Mouse (Mus musculus) olfactory bulb, adult 2 months (tissue): ENCODE data around the gene Ddx58.

Source experiments
- CTCF ChIP-seq: fragments of 200-500 bp; IDR thresholded peaks from 2 replicates; pipeline ENCODE4 v1.5.1; 2012; ENCODE audit warnings: low read depth, mild to moderate bottlenecking, low read length, moderate library complexity; ENCODE audit not compliant: insufficient read depth
- POLR2A ChIP-seq: fragments of 200-500 bp; IDR thresholded peaks from 2 replicates; pipeline ENCODE4 v1.6.1; 2012; ENCODE audit warnings: mild to moderate bottlenecking, low read depth, low read length, moderate library complexity; ENCODE audit not compliant: insufficient read depth

- no peak for TF ChIP-seq CTCF
- no peak for TF ChIP-seq POLR2A
These were observed 47.8 kb upstream of the Ddx58 start for GRCm38 (mm10) chr4:40287415-40287814.
